20 mouse cellular contexts compared by ENCODE assay signal in the genomic region with DNA sequence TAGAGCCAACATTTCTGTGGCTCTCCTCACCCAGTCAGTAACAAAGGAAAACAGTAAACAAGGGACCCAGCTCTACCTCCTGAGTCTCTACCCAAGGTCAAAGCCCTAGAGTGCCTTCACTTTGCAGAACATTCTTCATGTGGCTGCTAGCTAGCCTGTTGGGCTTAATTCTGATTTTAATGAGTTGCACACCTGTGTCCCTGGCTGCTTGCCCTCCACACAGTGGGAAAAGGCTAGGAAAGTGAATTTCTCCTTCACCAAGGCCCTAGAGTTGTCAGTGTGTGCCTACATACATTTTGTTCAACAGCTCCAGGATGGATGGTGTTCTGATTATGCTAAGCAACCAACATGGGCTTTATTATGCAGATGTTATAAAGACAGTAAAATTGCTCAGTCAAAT.
A peak's percentile ranks its signal among the peaks of the same experiment; 100 is the strongest.
DNase-seq lines count a peak whose midpoint lies in the region; ATAC-seq and TF ChIP-seq lines count a peak whose summit lies in the region.
"Had no signal": no experiment of that assay in that cellular context is flagged by ENCODE, and none has a peak within 500 bp of the region (broad histone marks: within the 10 kb centered on the region; RNA-seq: fewer than 3 reads in every experiment).

No protein-coding gene starts in this region.

- ATAC-seq in megakaryocyte, adult 5-6 weeks (ENCODE audit: poor library complexity, severe bottlenecking): no peak
- ATAC-seq: intestine, embryonic 15.5 days had no signal

- peak; percentile 13 for DNase-seq in gastrocnemius, adult 2 months
- DNase-seq in gastrocnemius, postnatal 36 days: no peak
- peak; percentile 16 to 30 for DNase-seq in kidney, adult 8-10 months
- DNase-seq in kidney, postnatal 4 days: no peak
- peak; percentile 27 for DNase-seq in cerebellum, adult 9-11 months
- peak; percentile 22 for DNase-seq in kidney, postnatal 14 days
- DNase-seq in frontal cortex, postnatal 10 days (ENCODE audit: low spot score in 2 of 2): no peak
- DNase-seq: adrenal gland, postnatal 36 days; heart, postnatal 14 days; liver, embryonic 13.5 days; lung, embryonic 14.5 days; lung, postnatal 36 days; thymus, postnatal 25 days had no signal

- H3K4me3 ChIP-seq in gastrocnemius, adult 2 months: no peak overlapping the region
- H3K4me3 ChIP-seq: embryonic facial prominence, embryonic 10.5 days; heart, embryonic 12.5 days; intestine, embryonic 15.5 days; layer of hippocampus, adult 2 months; liver, embryonic 13.5 days; neural tube, embryonic 12.5 days had no signal

- no peak for TF ChIP-seq CTCF in gastrocnemius, adult 2 months (IDR thresholded peaks at IDR 0.05)

- intact Hi-C loops in gastrocnemius, adult 2 months (cut with DNase I): no loop called here
- intact Hi-C loops in gastrocnemius, postnatal 36 days (cut with DNase I): no loop called here

- no peak overlapping the region for H3K27ac ChIP-seq in gastrocnemius, adult 2 months
- H3K27ac ChIP-seq: embryonic facial prominence, embryonic 10.5 days; hindbrain, embryonic 14.5 days; intestine, embryonic 15.5 days; layer of hippocampus, adult 2 months; liver, embryonic 13.5 days; neural tube, embryonic 12.5 days had no signal

Comparison
In these comparisons a context has a peak if more than half of its experiments do, and no peak if none do; other contexts are left out.
1. DNase-seq: peak in gastrocnemius, adult 2 months (single experiment), kidney, adult 8-10 months (2 of 2), cerebellum, adult 9-11 months (single experiment) and kidney, postnatal 14 days (single experiment); none in gastrocnemius, postnatal 36 days (0 of 2), kidney, postnatal 4 days (0 of 2) and frontal cortex, postnatal 10 days (0 of 2).